Mouse (Mus musculus): ENCODE results near the gene Ccdc106.
A peak's percentile ranks its signal among the peaks of the same experiment; 100 is the strongest.

Gene Ccdc106

DNA sequence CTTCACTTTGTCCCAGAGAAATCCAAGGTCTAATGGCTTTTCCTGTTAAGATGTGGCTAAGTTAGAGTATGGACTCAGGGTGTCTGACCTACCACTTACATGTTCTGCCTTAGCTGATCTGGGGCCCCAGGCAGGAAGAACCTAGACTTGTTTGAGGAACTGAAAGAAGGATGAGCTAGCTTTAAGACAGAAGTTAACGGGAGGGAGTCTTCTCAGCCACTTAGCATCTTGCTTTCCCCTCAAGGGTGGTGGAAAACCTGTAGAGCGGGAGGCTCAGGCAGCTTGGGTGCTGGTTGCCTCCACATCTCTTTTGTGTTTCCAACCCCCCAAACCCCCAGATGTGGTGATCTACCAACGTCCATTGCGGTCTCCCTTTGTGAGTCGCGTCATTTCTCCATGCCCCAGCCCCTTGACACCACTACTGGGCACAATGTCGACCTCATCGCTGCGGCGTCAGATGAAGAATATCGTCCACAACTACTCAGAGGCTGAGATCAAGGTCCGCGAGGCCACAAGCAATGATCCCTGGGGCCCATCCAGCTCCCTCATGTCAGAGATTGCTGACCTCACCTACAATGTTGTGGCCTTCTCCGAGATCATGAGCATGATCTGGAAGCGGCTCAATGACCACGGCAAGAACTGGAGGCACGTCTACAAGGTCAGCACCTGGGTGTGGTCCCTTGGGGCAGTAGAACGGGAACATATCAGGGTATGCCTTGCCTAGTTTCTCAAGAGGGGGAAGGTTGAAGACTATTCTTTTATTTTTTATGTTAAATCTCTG, 63.2 kb downstream of the Ccdc106 start:
- peak; percentile 67 to 74 for DNase-seq

DNA sequence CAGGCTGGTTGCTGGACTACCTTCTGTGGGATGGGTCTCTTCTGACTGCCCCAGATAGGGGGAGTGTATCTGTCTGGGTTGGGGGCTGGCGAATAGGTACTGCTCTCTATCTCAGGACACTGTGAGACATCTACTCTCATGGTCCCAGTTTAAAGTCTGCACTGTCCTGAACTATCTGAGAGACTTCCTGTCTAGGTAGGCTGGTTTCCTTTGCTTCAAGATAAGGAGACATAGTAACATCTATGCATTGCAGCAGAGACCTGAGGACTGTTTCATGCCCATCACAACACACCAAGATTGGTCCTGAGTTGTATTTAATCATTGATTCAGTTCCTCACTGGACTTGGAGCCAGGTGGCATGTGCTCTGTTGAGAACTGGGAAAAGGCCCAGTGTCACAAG, 65.2 kb downstream of the Ccdc106 start:
- DNase-seq: no peak

DNA sequence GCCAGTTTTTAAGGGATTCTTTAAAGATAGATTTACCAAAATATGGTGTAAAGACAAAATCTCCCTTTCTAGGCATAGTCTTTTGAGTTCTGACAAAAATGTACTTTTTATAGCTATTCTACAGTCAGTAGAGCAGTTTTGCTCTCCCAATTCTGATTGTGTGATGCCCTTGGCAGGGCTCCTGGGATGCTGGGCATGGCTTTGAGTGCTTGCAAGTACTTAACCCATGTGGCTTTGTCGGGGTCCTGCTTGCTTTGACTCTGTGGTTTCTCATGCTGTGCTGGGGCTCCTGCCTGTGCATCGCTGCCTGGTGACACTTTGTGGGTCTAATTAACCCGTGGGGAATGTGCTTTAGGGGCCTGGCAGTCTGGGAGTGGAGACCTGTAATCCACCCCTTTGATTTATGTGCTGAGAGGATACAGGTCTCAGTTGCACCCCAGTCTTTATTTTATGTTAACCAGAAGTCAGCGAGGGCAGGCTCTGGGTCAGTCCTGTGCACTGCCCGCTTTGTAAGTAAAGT, 66.6 kb downstream of the Ccdc106 start:
- DNase-seq: no peak

DNA sequence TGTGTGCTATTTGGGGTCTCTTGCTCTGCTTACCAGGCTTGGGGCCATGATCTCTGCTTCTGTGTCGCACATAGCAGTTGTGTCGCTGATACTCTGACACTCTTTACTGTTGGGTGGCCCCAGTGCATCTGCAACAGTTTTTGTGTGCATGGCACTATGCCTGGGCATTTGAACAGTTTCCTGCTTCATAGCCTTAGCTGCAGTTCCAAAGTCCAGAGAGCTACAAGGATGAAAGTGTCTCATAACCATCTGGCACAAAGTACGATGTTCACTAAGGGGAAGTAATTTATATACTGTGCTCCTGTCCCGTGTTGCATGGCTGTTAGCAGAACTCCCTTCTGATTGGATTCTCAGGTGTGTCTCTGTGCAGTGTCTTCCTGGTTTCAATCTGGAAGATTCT, 67.5 kb downstream of the Ccdc106 start:
- peak; percentile 59 to 70 for DNase-seq

DNA sequence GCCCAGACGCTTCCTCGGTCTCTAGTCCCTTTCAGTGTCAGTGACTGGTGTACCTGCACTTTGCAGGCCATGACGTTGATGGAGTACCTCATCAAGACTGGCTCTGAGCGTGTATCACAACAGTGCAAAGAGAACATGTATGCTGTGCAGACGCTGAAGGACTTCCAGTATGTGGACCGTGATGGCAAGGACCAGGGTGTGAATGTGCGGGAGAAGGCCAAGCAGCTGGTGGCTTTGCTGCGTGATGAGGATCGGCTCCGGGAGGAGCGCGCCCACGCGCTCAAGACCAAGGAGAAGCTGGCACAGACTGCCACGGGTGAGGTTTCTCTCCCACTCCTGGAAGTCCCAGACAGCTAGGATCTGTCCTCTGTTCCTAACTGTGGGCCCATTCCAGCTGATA, 69.5 kb downstream of the Ccdc106 start:
- DNase-seq: no peak

DNA sequence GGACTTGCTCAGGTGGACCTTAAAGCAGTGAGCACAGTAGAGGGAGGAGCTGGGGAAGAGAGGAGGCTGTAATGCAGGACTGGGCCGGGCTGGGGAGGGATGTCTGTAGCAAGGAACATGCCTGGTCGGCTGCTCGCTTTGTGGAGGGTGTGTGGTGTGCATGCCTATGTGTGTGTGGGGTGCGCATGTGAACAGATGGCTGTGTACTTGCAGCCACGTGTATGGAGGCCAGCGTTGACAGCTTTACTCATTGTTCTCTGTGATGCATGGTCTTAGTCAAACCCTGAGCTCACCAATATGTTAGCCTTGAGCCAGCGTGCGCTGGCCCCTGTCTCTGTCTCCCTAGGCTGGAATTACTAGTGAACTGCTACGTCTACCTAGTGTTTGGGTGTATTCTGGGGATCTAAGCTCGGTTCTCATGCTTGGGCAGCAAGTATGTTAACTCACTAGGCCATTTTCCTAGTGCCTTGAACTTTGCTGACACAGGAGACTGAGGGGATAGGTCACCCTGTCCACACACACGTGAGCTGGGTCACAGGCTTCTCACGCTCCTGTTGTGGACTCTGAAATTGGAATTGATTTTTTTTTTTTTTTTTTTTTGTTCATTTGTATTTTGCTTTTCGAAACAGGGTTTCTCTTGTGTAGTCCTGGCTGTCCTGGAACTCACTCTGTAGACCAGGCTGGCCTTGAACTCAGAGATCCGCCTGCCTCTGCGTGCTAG, 70.8 kb downstream of the Ccdc106 start:
- no peak for DNase-seq

DNA sequence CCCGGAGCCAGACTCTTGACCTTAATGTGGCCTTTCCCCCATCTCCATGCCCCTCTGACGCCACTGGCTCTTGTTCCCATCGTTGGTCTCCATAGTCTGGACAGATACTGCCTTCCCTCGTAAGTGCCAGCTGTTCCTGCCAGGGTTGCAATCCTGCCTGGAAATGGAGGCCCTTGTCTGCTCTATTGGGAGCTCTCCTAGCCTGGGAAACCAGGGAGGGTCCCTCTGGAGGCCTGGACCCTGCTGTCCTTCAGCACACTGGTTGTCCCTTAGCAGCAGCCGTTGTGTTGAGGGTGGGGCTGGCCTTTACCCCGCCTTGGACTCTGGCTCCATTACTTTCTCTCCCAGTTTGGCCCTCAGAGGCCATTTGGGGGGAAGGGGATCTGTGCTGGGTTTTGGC, 72.0 kb downstream of the Ccdc106 start:
- DNase-seq: no peak

DNA sequence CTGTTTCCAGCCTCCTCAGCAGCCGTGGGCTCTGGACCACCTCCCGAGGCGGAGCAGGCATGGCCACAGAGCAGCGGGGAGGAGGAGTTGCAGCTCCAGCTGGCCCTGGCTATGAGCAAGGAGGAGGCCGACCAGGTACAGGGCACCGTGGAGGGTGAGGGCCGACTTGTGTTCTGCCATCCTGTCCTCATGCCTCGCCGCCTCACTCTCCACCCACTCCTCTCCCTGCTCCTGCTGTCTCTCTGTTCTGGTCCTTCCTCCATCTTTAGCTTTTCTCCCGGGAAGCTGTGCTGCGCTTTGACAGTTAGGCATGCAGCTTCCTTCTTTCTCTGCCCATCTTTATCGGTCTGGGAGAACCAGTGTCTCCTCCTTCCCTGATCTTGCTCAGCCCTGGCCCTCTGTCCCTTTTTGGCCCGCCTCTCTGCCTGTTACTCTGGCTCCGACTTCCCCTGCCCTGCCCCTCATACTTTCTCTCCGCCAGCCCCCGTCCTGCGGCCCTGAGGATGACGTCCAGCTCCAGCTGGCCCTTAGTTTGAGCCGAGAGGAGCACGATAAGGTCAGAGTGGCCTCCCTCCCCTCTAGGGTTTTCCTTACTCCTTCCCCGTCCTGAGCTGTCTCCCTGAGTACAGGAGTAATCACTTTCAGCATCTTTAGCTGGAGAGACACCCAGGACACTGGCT, 72.6 kb downstream of the Ccdc106 start:
- DNase-seq: no peak

DNA sequence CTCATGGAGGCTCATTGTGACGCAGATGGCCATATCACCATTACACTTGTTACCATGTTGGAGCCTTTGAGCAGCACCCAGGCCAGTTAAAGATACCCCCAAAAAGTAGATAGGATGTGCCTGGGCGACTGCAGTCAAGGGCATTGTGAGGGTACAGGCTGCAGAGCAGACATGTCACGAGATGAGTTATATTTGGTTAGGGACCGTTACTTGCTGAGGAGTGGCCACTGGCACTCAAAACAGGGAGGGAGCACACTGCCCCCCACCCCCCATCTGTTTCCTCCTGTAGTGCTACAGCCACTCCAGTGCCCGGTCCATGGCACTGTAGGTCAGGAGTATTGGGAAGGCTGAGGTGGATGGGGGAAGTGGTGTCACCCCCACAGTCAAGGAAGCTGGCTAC, 78.4 kb downstream of the Ccdc106 start:
- no peak for DNase-seq

DNA sequence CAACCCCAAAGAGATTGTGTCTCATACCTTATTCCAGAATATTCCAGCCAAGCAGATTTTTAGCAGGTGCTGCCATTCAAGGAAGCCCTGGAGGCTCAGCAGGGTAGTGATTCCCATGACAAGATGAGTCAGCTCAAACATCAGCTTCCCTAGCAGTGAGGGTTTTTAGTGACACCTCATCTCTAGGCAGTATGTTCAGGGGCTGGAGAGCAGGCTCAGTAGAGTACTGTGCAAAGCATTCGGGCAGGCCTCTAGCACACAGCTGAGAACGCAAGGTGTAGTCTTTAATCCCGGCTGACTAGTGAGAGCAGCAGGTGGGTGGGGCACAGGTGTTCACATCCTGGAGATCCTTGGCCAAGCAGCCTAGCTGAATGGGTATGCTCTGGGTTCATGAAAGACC, 79.4 kb downstream of the Ccdc106 start:
- no peak for DNase-seq

DNA sequence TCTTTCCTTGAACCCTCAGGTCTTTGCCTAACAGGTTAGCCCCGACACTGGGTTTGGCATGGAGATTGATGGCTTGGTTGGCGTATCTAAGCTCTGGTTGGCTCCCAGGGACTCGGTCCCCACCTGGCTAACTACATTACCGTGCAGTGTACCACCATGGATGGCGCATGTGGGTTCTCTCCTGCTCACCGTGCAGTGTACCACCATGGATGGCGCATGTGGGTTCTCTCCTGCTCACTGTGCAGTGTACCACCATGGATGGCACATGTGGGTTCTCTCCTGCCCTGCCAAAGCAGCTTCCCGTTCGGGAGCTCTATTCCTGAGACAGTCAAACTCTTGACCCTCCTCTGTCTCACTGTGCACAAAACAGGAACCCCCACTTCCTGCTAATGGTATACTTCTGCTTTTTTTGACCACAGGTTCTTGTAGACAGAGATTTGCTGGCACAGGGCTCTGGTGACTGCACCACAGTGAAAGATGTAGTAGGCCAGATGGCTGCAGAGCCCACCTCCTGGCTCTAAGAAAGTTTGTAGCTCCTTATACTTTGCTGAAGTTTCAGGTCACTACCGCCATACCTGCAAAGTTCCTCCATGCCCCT, 80.8 kb downstream of the Ccdc106 start:
- DNase-seq: no peak

DNA sequence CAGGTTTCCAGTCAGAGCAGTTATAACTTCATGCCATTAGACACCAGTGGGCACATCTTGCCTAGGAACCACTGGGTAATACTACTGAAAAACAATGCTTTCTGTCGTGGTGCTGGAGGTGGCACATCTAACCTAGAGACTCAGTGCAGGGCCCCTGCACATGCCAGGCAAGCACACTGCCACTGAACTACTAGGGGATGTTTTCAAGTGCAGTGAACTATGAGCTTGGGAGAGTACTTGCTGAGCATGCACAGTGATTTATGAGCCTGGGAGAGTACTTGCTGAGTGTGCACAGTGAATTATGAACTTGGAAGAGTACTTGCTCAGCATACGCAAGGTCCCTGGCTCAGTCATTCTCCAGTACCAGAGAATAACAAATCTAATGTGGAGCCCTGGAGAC, 82.2 kb downstream of the Ccdc106 start:
- DNase-seq: peak; percentile 32 to 43

DNA sequence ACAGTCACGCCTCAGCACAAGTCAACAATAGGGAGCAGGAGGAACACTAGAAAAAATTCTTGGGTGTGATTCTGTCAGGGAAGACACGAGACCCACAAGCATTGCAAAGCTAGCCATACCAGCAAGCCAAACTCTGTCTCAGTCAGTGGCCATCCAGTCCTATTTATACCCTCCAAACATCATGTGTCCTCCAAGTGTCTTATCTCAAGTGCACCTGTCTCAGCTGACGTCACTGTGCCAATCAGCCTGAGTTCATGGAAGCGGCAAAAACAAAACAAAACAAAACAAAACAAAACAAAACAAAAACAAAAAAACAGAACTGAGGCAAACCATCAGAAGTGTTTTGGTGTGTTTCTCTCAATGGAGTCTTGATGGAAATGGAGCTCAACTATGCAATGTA, 87.9 kb downstream of the Ccdc106 start:
- DNase-seq: no peak

DNA sequence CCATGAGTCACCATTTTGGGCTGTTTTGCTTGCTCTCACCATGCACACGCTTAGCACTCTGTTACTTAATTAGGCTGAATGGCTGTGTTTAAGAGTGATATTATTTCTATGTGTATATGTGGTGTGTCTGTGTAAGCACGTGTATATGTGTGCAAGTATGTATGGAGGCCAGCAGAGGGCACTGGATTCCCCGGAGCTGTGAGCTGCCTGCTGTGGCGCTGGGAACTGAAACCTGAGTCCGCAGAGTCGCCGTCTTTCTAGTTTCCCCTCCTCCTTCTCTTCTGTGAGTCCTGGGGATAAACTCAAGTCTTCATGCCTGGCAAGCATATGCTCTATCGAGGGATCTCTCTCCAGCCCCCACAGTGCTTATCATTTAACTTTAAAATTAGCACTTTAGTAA, 88.9 kb downstream of the Ccdc106 start:
- no peak for DNase-seq

Data from kidney, adult 8-10 months (tissue).